Mouse (Mus musculus) intestine, embryonic 15.5 days (tissue): ENCODE data around the gene Tomm40. TPM values are rescaled to one million over a fixed set of nuclear protein-coding genes. Genes with fewer than 3 reads are reported as not detected.

ENCODE experiments used
- ATAC-seq: fragments of 200-750 bp; cut with Nextera tagmentation; 2 replicates; pipeline ENCODE4 v1.8.0; 2017; ENCODE audit warnings: moderate TSS enrichment, moderate library complexity
- H3K27ac ChIP-seq: fragments of 300-500 bp; sonication (generic); 2 replicates; pipeline ENCODE4 v1.5.1; 2015; ENCODE audit warnings: mild to moderate bottlenecking, inconsistent platforms
- H3K27me3 ChIP-seq: fragments of 300-500 bp; sonication (generic); replicated peaks from 2 replicates; pipeline ENCODE4 v1.6.1; 2015; ENCODE audit warnings: inconsistent platforms
- H3K36me3 ChIP-seq: fragments of 300-500 bp; sonication (generic); 2 replicates; pipeline ENCODE4 v1.6.1; 2015; ENCODE audit warnings: inconsistent platforms
- H3K4me1 ChIP-seq: fragments of 300-500 bp; sonication (generic); replicated peaks from 2 replicates; pipeline ENCODE4 v1.6.1; 2015; ENCODE audit warnings: inconsistent platforms
- H3K4me2 ChIP-seq: fragments of 300-500 bp; sonication (generic); replicated peaks from 2 replicates; pipeline ENCODE4 v1.6.1; 2015; ENCODE audit warnings: mild to moderate bottlenecking, inconsistent platforms
- H3K4me3 ChIP-seq: fragments of 300-500 bp; sonication (generic); replicated peaks from 2 replicates; pipeline ENCODE4 v1.5.1; 2015; ENCODE audit warnings: inconsistent platforms
- H3K9ac ChIP-seq: fragments of 300-500 bp; sonication (generic); 2 replicates; pipeline ENCODE4 v1.6.1; 2015; ENCODE audit warnings: inconsistent platforms
- H3K9me3 ChIP-seq: fragments of 300-500 bp; sonication (generic); 2 replicates; pipeline ENCODE4 v1.6.1; 2016; ENCODE audit warnings: inconsistent platforms
- WGBS: fragments of 180-500 bp; shearing (Covaris S2); methylation state at CpG from one replicate; pipeline ENCODE4 v1.1.7; 2015; 5-methylcytosine and 5-hydroxymethylcytosine counted together
- polyA plus RNA-seq: library from polyadenylated mRNA; unstranded; fragments of >200 nt; fragmentation: Nextera tagmentation; extraction: Ambion mirVana; gene quantifications from 2 replicates; pipeline ENCODE4 v1.2.1, GENCODE M21; 2015

The Tomm40 gene
- polyA plus RNA-seq, 1 experiment from 2014 or later, result 208 TPM

GRCm38 (mm10) chr7:19699827-19700148 lies 15.4 kb downstream of the Tomm40 start:
- Histone ChIP-seq H3K27ac (no peak overlapping the region), H3K36me3 (peaks cover 6% of the 10 kb centered on the region; the same call in 1 of the 2 replicates), H3K9me3 (no peaks in the 10 kb centered on the region), H3K9ac (no peak overlapping the region), H3K27me3 (no peaks in the 10 kb centered on the region), H3K4me2 (no peak overlapping the region), H3K4me1 (peaks cover 43% of the 10 kb centered on the region), H3K4me3 (no peak overlapping the region)
- 86% methylated on average over 4 of the region's 4 CpGs for WGBS
- no peak for ATAC-seq

DNA sequence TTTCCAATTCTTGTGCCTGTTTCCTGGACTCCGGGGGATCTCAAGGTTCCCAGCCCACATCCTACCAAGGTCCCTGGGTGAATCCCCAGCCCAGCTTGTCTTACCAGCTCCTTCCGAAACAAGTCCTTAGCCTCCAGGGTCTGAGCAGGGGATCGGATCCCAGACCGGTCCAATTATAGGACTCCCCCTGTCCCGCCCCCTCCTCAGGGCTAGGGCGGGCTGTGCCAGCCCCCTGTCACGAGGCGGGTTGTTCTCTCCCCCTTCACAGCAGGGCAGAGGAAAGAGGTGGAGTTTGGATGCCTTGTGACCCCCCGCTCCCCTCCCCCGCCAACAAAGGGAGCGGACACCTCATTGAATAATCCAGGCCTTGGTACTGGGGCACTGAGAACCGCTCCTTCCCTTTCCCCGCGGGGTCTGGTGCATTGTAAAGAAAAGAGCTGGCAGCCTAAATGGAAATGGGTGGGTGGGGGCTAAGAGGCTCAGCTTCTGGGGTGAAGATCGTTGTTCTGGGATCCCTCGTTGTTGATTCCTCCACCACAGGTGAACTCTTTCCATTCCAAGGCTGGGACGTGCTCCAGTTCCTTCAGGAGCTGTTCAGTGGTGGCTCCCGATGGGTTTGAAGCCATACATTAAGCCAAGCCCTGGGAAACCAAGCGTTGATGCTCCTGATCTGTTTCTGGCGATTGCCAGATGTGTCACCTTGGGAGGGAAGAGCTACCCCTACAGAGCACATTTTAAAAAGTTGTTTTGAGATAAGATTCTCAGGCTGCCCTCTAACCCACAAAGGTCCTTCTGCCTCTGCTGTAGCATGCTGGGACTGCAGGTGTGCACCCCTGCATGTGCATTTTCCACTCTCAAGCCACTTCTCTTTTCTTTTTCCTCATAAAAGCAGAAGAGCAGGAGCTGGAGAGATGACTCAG lies 16.1 kb downstream of the Tomm40 start, which contains the start of gene Apoe:
TSS of gene Apoe (minus strand) at position 282 of the 920 bp plus-strand sequence.
- Histone ChIP-seq H3K36me3 (peaks cover 6% of the 10 kb centered on the region; the same call in 1 of the 2 replicates), H3K27me3 (no peaks in the 10 kb centered on the region), H3K9me3 (no peaks in the 10 kb centered on the region), H3K4me3 (peak within 1 kb of the TSS; percentile 32), H3K4me2 (peak within 1 kb of the TSS; percentile 66), H3K27ac (0 out of 2 replicates have a peak within 1 kb of the TSS, but pooled peaks have one; percentile 1), H3K9ac (peak within 1 kb of the TSS; percentile 46), H3K4me1 (peaks cover 48% of the 10 kb centered on the region)
- 0 out of 2 replicates have a peak, but pooled peaks have one; percentile 6 for ATAC-seq
- WGBS, result 4% methylated on average over 20 of the region's 20 CpGs

DNA sequence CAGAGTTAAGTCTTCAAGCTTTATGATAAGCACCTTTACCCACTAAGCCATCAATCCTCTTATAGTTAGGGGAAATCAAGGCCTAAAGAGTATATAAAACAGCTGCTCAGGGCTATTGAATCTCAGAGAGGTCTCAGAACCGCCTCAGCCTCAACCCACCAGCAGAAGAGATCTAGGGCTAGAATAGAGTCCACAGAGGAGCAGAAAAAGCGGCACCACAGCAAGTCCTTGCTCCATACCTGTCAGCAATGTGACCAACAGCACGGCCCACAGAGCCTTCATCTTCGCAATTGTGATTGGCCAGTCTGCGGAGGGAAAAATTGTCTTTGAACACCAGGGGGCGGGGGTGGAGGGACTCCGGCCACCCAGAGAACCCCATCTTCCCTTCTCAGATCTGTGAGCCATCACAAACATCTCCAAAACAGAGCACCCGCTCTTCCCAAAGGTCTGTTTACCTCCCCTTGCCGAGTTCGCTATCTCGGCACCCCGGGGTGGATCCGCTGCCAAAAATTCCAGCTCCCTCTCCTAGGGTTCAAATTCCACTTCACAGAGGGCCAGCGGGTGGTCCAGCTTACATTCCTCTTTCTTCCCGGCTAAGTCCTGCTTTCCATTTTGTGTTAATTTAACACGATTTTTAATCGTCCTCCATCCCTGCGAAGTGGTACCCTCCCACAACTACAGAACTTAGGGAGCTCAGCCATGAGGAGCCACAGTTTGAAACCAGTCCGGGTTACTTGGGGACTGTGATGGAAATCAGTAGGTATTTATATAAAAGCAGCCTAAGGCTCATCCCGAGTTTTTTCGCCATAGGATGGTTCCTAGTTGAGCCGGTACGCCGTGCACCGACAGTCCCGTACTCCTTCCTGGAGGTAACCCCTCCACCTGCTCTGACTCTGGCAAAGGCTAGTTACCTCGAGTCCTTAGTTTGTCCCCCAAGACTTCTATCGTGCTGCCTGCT lies 17.0 kb downstream of the Tomm40 start:
- peaks cover 56% of the 10 kb centered on the region for H3K4me1 ChIP-seq
- H3K27ac ChIP-seq, result 0 out of 2 replicates have a peak overlapping the region, but pooled peaks have one; percentile 1
- H3K9me3 ChIP-seq, result no peaks in the 10 kb centered on the region
- WGBS, result 4% methylated on average over 28 of the region's 28 CpGs
- no peak for ATAC-seq
- H3K4me3 ChIP-seq, result peak overlapping the region; percentile 32
- H3K36me3 ChIP-seq, result peaks cover 4% of the 10 kb centered on the region; the same call in 1 of the 2 replicates
- H3K4me2 ChIP-seq, result peak overlapping the region; percentile 66
- peak overlapping the region; percentile 46 for H3K9ac ChIP-seq
- no peaks in the 10 kb centered on the region for H3K27me3 ChIP-seq

GRCm38 (mm10) chr7:19696336-19696873 lies 18.8 kb downstream of the Tomm40 start:
- Histone ChIP-seq H3K27ac (no peak overlapping the region), H3K9ac (no peak overlapping the region), H3K4me3 (no peak overlapping the region), H3K4me2 (no peak overlapping the region), H3K27me3 (no peaks in the 10 kb centered on the region), H3K4me1 (peaks cover 58% of the 10 kb centered on the region), H3K9me3 (no peaks in the 10 kb centered on the region), H3K36me3 (no peaks in the 10 kb centered on the region)
- WGBS, result 95% methylated on average over 34 of the region's 34 CpGs
- ATAC-seq, result no peak

- WGBS, result 83% methylated on average over 6 of the region's 6 CpGs
- H3K27ac ChIP-seq, result no peak overlapping the region
- H3K4me1 ChIP-seq, result peaks cover 55% of the 10 kb centered on the region
- H3K9ac ChIP-seq, result no peak overlapping the region
- no peak overlapping the region for H3K4me2 ChIP-seq
- no peak overlapping the region for H3K4me3 ChIP-seq
- no peaks in the 10 kb centered on the region for H3K9me3 ChIP-seq
- ATAC-seq, result no peak
- H3K36me3 ChIP-seq, result no peaks in the 10 kb centered on the region
- no peaks in the 10 kb centered on the region for H3K27me3 ChIP-seq
These were observed 19.4 kb downstream of the Tomm40 start for GRCm38 (mm10) chr7:19695881-19696280.

DNA sequence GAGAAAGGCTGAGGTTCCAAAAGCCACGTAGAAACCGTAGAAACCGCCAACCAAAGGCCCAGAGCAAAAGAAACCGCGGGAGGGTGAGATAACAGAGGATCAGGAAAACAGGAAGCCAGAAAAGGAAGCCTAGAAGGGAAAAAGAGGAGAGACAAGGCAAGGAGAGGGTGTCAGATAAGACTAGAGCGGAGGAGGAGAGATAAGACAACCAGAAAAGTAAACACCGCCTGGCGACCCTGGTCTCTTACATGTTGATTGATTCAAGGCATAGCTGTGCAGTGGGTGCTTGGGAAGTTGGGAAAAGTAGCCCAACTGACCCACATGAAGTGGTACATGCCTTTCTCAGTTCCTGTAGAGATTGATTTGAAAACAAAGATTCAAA lies 20.0 kb downstream of the Tomm40 start:
- Histone ChIP-seq H3K4me2 (0 out of 2 replicates have a peak overlapping the region, but pooled peaks have one; percentile 11), H3K27me3 (no peaks in the 10 kb centered on the region), H3K9ac (no peak overlapping the region), H3K4me1 (peaks cover 49% of the 10 kb centered on the region), H3K9me3 (no peaks in the 10 kb centered on the region), H3K36me3 (no peaks in the 10 kb centered on the region), H3K27ac (peak overlapping the region; percentile 45), H3K4me3 (no peak overlapping the region)
- WGBS, result 15% methylated on average over 8 of the region's 8 CpGs
- ATAC-seq, result no peak

- no peak overlapping the region for H3K9ac ChIP-seq
- WGBS, result 72% methylated on average over 10 of the region's 10 CpGs
- peaks cover 47% of the 10 kb centered on the region for H3K4me1 ChIP-seq
These were observed 20.7 kb downstream of the Tomm40 start for GRCm38 (mm10) chr7:19694336-19695212.

DNA sequence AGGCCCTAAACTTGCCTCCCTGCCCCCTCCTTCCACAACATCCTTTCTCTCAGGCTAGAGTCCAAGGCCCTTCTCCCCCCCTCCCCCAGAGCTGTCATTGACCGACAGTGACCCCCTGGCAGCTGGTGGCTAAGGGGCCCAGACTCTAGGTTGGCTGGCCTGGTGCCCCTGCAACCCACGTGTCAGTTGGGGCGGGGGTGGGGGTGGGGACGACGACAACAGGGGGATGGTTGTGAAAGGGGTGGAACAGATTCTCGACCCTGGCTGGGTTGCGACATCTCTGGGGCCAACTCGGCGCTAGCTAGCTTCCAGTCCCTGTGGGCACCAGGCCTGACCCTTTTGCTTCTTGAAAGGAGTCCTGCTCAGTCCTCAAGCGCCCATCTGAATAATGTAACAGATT lies 21.8 kb downstream of the Tomm40 start:
- WGBS, result 21% methylated on average over 10 of the region's 10 CpGs
- Histone ChIP-seq H3K27me3 (no peaks in the 10 kb centered on the region), H3K27ac (peak overlapping the region; percentile 28; the same call in 1 of the 2 replicates), H3K4me2 (no peak overlapping the region), H3K4me3 (no peak overlapping the region), H3K9ac (no peak overlapping the region), H3K4me1 (peaks cover 36% of the 10 kb centered on the region), H3K36me3 (no peaks in the 10 kb centered on the region), H3K9me3 (no peaks in the 10 kb centered on the region)
- ATAC-seq, result peak; percentile 48

More at GRCm38 (mm10) chr7:19694336-19695212, 20.7 kb downstream of the Tomm40 start:
- no peak overlapping the region for H3K4me3 ChIP-seq
- H3K27me3 ChIP-seq, result no peaks in the 10 kb centered on the region
- no peak for ATAC-seq
- 0 out of 2 replicates have a peak overlapping the region, but pooled peaks have one; percentile 11 for H3K4me2 ChIP-seq
- H3K9me3 ChIP-seq, result no peaks in the 10 kb centered on the region
- peak overlapping the region; percentile 45 for H3K27ac ChIP-seq
- no peaks in the 10 kb centered on the region for H3K36me3 ChIP-seq

DNA sequence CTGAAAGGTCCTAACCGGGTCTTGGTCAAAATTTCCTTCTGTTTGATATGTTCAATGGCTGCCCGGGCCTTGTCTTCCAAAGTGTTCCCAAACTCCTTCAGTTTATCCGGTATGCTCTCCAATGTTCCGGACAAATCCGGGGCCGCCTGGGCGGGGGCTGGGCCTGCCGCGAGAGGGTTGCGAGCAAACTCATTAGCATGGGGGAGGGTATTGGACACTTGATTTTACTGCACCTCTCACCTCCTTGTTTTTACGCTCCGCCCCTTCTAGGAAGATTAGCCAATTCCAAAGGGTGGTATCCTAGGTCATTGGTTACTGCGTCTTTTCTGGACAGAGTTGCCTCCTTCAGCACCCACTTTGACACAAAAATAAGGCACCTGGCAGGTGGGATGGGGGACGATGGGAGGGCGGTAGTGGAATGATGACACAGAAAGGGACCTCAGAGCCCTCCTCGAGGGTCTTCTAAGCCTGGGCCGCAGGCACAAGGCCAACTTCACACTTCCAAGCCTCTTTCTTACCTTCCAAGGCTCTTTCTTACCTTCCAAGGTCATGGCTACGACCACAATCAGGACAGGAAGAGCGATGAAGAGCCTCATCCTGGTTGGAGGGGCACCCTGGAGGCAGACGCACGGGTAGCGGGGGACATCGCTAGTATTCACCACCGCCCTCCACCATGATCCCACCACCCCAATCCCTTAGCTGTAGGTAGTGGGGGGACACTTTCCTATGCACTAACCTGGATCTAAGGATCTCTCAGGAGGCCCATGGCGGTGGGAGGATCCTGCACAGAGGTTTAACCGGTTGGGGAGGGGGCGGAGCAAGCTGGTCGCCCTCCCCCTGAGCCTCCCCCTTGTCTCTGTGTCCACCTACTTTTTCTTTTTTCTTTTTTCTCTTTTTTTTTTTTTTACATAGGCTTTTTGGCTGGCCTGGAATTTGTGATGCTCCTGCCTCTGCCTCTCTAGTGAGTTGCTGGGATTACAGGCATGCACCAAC lies 23.1 kb downstream of the Tomm40 start, which contains the start of gene Apoc1:
TSS of gene Apoc1 (minus strand) at position 788 of the 993 bp plus-strand sequence.
- peaks cover 30% of the 10 kb centered on the region for H3K4me1 ChIP-seq
- 44% methylated on average over 28 of the region's 28 CpGs for WGBS
- H3K36me3 ChIP-seq, result no peaks in the 10 kb centered on the region
- peak within 1 kb of the TSS; percentile 6; the same call in 1 of the 2 replicates for H3K4me2 ChIP-seq
- H3K4me3 ChIP-seq, result no peak within 1 kb of the TSS
- H3K9ac ChIP-seq, result no peak within 1 kb of the TSS
- ATAC-seq, result peak; percentile 45
- H3K9me3 ChIP-seq, result no peaks in the 10 kb centered on the region
- peak within 1 kb of the TSS; percentile 28; the same call in 1 of the 2 replicates for H3K27ac ChIP-seq
- no peaks in the 10 kb centered on the region for H3K27me3 ChIP-seq

DNA sequence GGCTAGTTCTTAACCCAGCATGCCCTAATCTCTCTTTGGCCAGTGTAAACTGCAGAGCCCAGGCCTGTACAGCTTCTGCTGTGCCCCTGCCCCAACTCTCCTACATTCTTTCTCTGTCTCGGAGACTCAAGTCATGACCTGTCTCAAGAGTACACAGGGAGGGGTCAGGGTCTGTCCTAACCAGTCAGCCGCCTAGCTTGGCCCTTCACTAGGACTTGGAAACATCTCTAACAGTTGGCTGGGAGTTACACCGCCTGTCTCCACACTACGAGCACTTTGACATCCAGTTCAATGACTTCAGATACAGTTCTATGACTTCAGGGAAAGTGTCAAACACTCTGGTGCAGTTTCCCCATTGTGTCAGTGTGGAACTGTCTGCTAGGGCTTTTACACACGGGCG lies 23.8 kb downstream of the Tomm40 start:
- H3K9me3 ChIP-seq, result no peaks in the 10 kb centered on the region
- WGBS, result 70% methylated on average over 6 of the region's 6 CpGs
- H3K27me3 ChIP-seq, result no peaks in the 10 kb centered on the region
- H3K36me3 ChIP-seq, result no peaks in the 10 kb centered on the region
- no peak for ATAC-seq
- peak overlapping the region; percentile 6; the same call in 1 of the 2 replicates for H3K4me2 ChIP-seq
- no peak overlapping the region for H3K4me3 ChIP-seq
- H3K4me1 ChIP-seq, result peaks cover 30% of the 10 kb centered on the region
- H3K27ac ChIP-seq, result no peak overlapping the region
- no peak overlapping the region for H3K9ac ChIP-seq
